Mouse (Mus musculus) spleen, postnatal 10 days (tissue): Measurements from ENCODE around the gene Atp6v0e.

Source experiments
- DNase-seq, 2 experiments: peaks; one replicate each; pipeline ENCODE4 v3.0.0; 2021 to 2022; ENCODE audit warnings: low spot score in 2 of 2

Gene Atp6v0e

GRCm38 (mm10) chr17:26715916-26716717 lies 53.1 kb downstream of the Atp6v0e start:
- DNase-seq, result peak; percentile 94 to 95

- no peak for DNase-seq
Measured at GRCm38 (mm10) chr17:26717868-26718267, 54.8 kb downstream of the Atp6v0e start.

- no peak for DNase-seq
Measured at GRCm38 (mm10) chr17:26719405-26719804, 56.4 kb downstream of the Atp6v0e start.

- no peak for DNase-seq
Measured at GRCm38 (mm10) chr17:26721802-26722201, 58.8 kb downstream of the Atp6v0e start.

- DNase-seq, result no peak
Measured at GRCm38 (mm10) chr17:26724790-26725189, 61.8 kb downstream of the Atp6v0e start.

GRCm38 (mm10) chr17:26726674-26727073 lies 63.6 kb downstream of the Atp6v0e start:
- DNase-seq, result no peak

GRCm38 (mm10) chr17:26727110-26727755 lies 64.2 kb downstream of the Atp6v0e start:
- no peak for DNase-seq

- DNase-seq, result no peak
Measured at GRCm38 (mm10) chr17:26742581-26742980, 79.5 kb downstream of the Atp6v0e start.

GRCm38 (mm10) chr17:26743294-26743693 lies 80.3 kb downstream of the Atp6v0e start:
- no peak for DNase-seq
